Mouse (Mus musculus): Measurements from ENCODE around the gene En2. TPM values are rescaled to one million over a fixed set of nuclear protein-coding genes. Genes with fewer than 3 reads are reported as not detected.

En2 gene
- polyA plus RNA-seq, 1 experiment from 2014 or later: 0.22 TPM

GRCm38 (mm10) chr5:28124321-28125230 lies 40.9 kb upstream of the En2 start:
- no peaks in the 10 kb centered on the region for H3K4me1 ChIP-seq (ENCODE audit: control insufficient read depth, insufficient read depth, low read length)
- no peak overlapping the region for H3K27ac ChIP-seq (replicated peaks; ENCODE audit: low read depth, low read length)
- H3K4me3 ChIP-seq (ENCODE audit: low read depth, low read length): no peak overlapping the region
- no peak overlapping the region for H3K9ac ChIP-seq (replicated peaks; ENCODE audit: low read length)
- H3K36me3 ChIP-seq (replicated peaks; ENCODE audit: control insufficient read depth, insufficient read depth, low read depth, low read length): no peaks in the 10 kb centered on the region
- H3K4me2 ChIP-seq (ENCODE audit: low read depth, low read length): no peak overlapping the region
- peak; percentile 46; the same call in 1 of the 2 replicates for ATAC-seq (replicated peaks; ENCODE audit: insufficient number of reproducible peaks, low FRiP score, low TSS enrichment, low read depth)
- no peaks in the 10 kb centered on the region for H3K9me3 ChIP-seq (replicated peaks; ENCODE audit: control insufficient read depth, low read length)
- peaks cover 68% of the 10 kb centered on the region for H3K27me3 ChIP-seq (ENCODE audit: control insufficient read depth, insufficient read depth, low read length)
- DNase-seq (ENCODE audit: low spot score): peak; percentile 9
- WGBS: 3% methylated on average over 28 of the region's 28 CpGs

- Histone ChIP-seq H3K4me1 (ENCODE audit: control insufficient read depth, insufficient read depth, low read length) (no peaks in the 10 kb centered on the region), H3K36me3 (replicated peaks; ENCODE audit: control insufficient read depth, insufficient read depth, low read depth, low read length) (no peaks in the 10 kb centered on the region), H3K27me3 (ENCODE audit: control insufficient read depth, insufficient read depth, low read length) (peaks cover 40% of the 10 kb centered on the region), H3K27ac (replicated peaks; ENCODE audit: low read depth, low read length) (no peak overlapping the region), H3K4me3 (ENCODE audit: low read depth, low read length) (no peak overlapping the region), H3K9me3 (replicated peaks; ENCODE audit: control insufficient read depth, low read length) (no peaks in the 10 kb centered on the region), H3K9ac (replicated peaks; ENCODE audit: low read length) (no peak overlapping the region), H3K4me2 (ENCODE audit: low read depth, low read length) (no peak overlapping the region)
- no peak for ATAC-seq (replicated peaks; ENCODE audit: insufficient number of reproducible peaks, low FRiP score, low TSS enrichment, low read depth)
- no peak for DNase-seq (ENCODE audit: low spot score)
- 50% methylated on average over 1 of the region's 1 CpGs for WGBS
These were observed 36.6 kb upstream of the En2 start for GRCm38 (mm10) chr5:28128851-28129250.

GRCm38 (mm10) chr5:28132231-28132630 lies 33.3 kb upstream of the En2 start:
- Histone ChIP-seq H3K27ac (replicated peaks; ENCODE audit: low read depth, low read length) (no peak overlapping the region), H3K4me3 (ENCODE audit: low read depth, low read length) (no peak overlapping the region), H3K4me1 (ENCODE audit: control insufficient read depth, insufficient read depth, low read length) (no peaks in the 10 kb centered on the region), H3K9ac (replicated peaks; ENCODE audit: low read length) (no peak overlapping the region), H3K36me3 (replicated peaks; ENCODE audit: control insufficient read depth, insufficient read depth, low read depth, low read length) (no peaks in the 10 kb centered on the region), H3K4me2 (ENCODE audit: low read depth, low read length) (no peak overlapping the region), H3K9me3 (replicated peaks; ENCODE audit: control insufficient read depth, low read length) (no peaks in the 10 kb centered on the region), H3K27me3 (ENCODE audit: control insufficient read depth, insufficient read depth, low read length) (peaks cover 9% of the 10 kb centered on the region; the same call in 1 of the 2 replicates)
- 86% methylated on average over 5 of the region's 5 CpGs for WGBS
- no peak for ATAC-seq (replicated peaks; ENCODE audit: insufficient number of reproducible peaks, low FRiP score, low TSS enrichment, low read depth)
- DNase-seq (ENCODE audit: low spot score): no peak

GRCm38 (mm10) chr5:28136438-28136837 lies 29.1 kb upstream of the En2 start:
- no peaks in the 10 kb centered on the region for H3K9me3 ChIP-seq (replicated peaks; ENCODE audit: control insufficient read depth, low read length)
- DNase-seq (ENCODE audit: low spot score): no peak
- no peak overlapping the region for H3K4me2 ChIP-seq (ENCODE audit: low read depth, low read length)
- no peak overlapping the region for H3K27ac ChIP-seq (replicated peaks; ENCODE audit: low read depth, low read length)
- 36% methylated on average over 2 of the region's 2 CpGs for WGBS
- H3K9ac ChIP-seq (replicated peaks; ENCODE audit: low read length): no peak overlapping the region
- H3K4me3 ChIP-seq (ENCODE audit: low read depth, low read length): no peak overlapping the region
- H3K4me1 ChIP-seq (ENCODE audit: control insufficient read depth, insufficient read depth, low read length): no peaks in the 10 kb centered on the region
- ATAC-seq (replicated peaks; ENCODE audit: insufficient number of reproducible peaks, low FRiP score, low TSS enrichment, low read depth): no peak
- H3K27me3 ChIP-seq (ENCODE audit: control insufficient read depth, insufficient read depth, low read length): no peaks in the 10 kb centered on the region
- no peaks in the 10 kb centered on the region for H3K36me3 ChIP-seq (replicated peaks; ENCODE audit: control insufficient read depth, insufficient read depth, low read depth, low read length)

- no peak overlapping the region for H3K27ac ChIP-seq (replicated peaks; ENCODE audit: low read depth, low read length)
- no peak overlapping the region for H3K9ac ChIP-seq (replicated peaks; ENCODE audit: low read length)
- H3K4me2 ChIP-seq (ENCODE audit: low read depth, low read length): no peak overlapping the region
- H3K27me3 ChIP-seq (ENCODE audit: control insufficient read depth, insufficient read depth, low read length): no peaks in the 10 kb centered on the region
- no peaks in the 10 kb centered on the region for H3K36me3 ChIP-seq (replicated peaks; ENCODE audit: control insufficient read depth, insufficient read depth, low read depth, low read length)
- DNase-seq (ENCODE audit: low spot score) (no peak), ATAC-seq (replicated peaks; ENCODE audit: insufficient number of reproducible peaks, low FRiP score, low TSS enrichment, low read depth) (no peak)
- H3K9me3 ChIP-seq (replicated peaks; ENCODE audit: control insufficient read depth, low read length): no peaks in the 10 kb centered on the region
- no peaks in the 10 kb centered on the region for H3K4me1 ChIP-seq (ENCODE audit: control insufficient read depth, insufficient read depth, low read length)
- no peak overlapping the region for H3K4me3 ChIP-seq (ENCODE audit: low read depth, low read length)
These were observed 20.9 kb upstream of the En2 start for GRCm38 (mm10) chr5:28144555-28144954.

GRCm38 (mm10) chr5:28146018-28146417 lies 19.5 kb upstream of the En2 start:
- H3K9me3 ChIP-seq (replicated peaks; ENCODE audit: control insufficient read depth, low read length): no peaks in the 10 kb centered on the region
- H3K4me1 ChIP-seq (ENCODE audit: control insufficient read depth, insufficient read depth, low read length): no peaks in the 10 kb centered on the region
- no peak overlapping the region for H3K9ac ChIP-seq (replicated peaks; ENCODE audit: low read length)
- H3K4me3 ChIP-seq (ENCODE audit: low read depth, low read length): no peak overlapping the region
- H3K4me2 ChIP-seq (ENCODE audit: low read depth, low read length): no peak overlapping the region
- H3K27ac ChIP-seq (replicated peaks; ENCODE audit: low read depth, low read length): no peak overlapping the region
- no peak for DNase-seq (ENCODE audit: low spot score)
- 74% methylated on average over 8 of the region's 8 CpGs for WGBS
- no peak for ATAC-seq (replicated peaks; ENCODE audit: insufficient number of reproducible peaks, low FRiP score, low TSS enrichment, low read depth)
- no peaks in the 10 kb centered on the region for H3K36me3 ChIP-seq (replicated peaks; ENCODE audit: control insufficient read depth, insufficient read depth, low read depth, low read length)
- H3K27me3 ChIP-seq (ENCODE audit: control insufficient read depth, insufficient read depth, low read length): no peaks in the 10 kb centered on the region

- Histone ChIP-seq H3K9ac (replicated peaks; ENCODE audit: low read length) (no peak overlapping the region), H3K4me2 (ENCODE audit: low read depth, low read length) (no peak overlapping the region), H3K4me3 (ENCODE audit: low read depth, low read length) (no peak overlapping the region), H3K4me1 (ENCODE audit: control insufficient read depth, insufficient read depth, low read length) (no peaks in the 10 kb centered on the region), H3K36me3 (replicated peaks; ENCODE audit: control insufficient read depth, insufficient read depth, low read depth, low read length) (no peaks in the 10 kb centered on the region), H3K27ac (replicated peaks; ENCODE audit: low read depth, low read length) (no peak overlapping the region), H3K27me3 (ENCODE audit: control insufficient read depth, insufficient read depth, low read length) (no peaks in the 10 kb centered on the region), H3K9me3 (replicated peaks; ENCODE audit: control insufficient read depth, low read length) (no peaks in the 10 kb centered on the region)
- DNase-seq (ENCODE audit: low spot score) (no peak), ATAC-seq (replicated peaks; ENCODE audit: insufficient number of reproducible peaks, low FRiP score, low TSS enrichment, low read depth) (no peak)
- 21% methylated on average over 3 of the region's 3 CpGs for WGBS
These were observed 17.0 kb upstream of the En2 start for GRCm38 (mm10) chr5:28148473-28148872.

- Histone ChIP-seq H3K36me3 (replicated peaks; ENCODE audit: control insufficient read depth, insufficient read depth, low read depth, low read length) (no peaks in the 10 kb centered on the region), H3K27me3 (ENCODE audit: control insufficient read depth, insufficient read depth, low read length) (no peaks in the 10 kb centered on the region; the same call in 1 of the 2 replicates)
- ATAC-seq (replicated peaks; ENCODE audit: insufficient number of reproducible peaks, low FRiP score, low TSS enrichment, low read depth): no peak
These were observed 16.1 kb upstream of the En2 start for GRCm38 (mm10) chr5:28149436-28149835.

More at GRCm38 (mm10) chr5:28149436-28149835, 16.1 kb upstream of the En2 start:
- H3K9ac ChIP-seq (replicated peaks; ENCODE audit: low read length): no peak overlapping the region
- no peak overlapping the region for H3K4me2 ChIP-seq (ENCODE audit: low read depth, low read length)
- H3K4me1 ChIP-seq (ENCODE audit: control insufficient read depth, insufficient read depth, low read length): no peaks in the 10 kb centered on the region
- DNase-seq (ENCODE audit: low spot score): no peak
- no peak overlapping the region for H3K27ac ChIP-seq (replicated peaks; ENCODE audit: low read depth, low read length)
- H3K9me3 ChIP-seq (replicated peaks; ENCODE audit: control insufficient read depth, low read length): no peaks in the 10 kb centered on the region
- H3K4me3 ChIP-seq (ENCODE audit: low read depth, low read length): no peak overlapping the region
- 79% methylated on average over 3 of the region's 3 CpGs for WGBS
